Mouse (Mus musculus): ENCODE data around the gene Caprin1. TPM values are rescaled to one million over a fixed set of nuclear protein-coding genes. Genes with fewer than 3 reads are reported as not detected.

Caprin1 gene
- polyA plus RNA-seq, 1 experiment from 2014 or later, result 610 TPM

- ATAC-seq (ENCODE audit: low FRiP score) (no peak), DNase-seq (ENCODE audit: low spot score) (no peak)
- no peak overlapping the region for H3K4me3 ChIP-seq (ENCODE audit: low read depth, low read length)
- WGBS, result 93% methylated on average over 6 of the region's 6 CpGs
- H3K36me3 ChIP-seq (ENCODE audit: control insufficient read depth, insufficient read depth, low read length), result peaks cover 4% of the 10 kb centered on the region; the same call in 1 of the 2 replicates
- no peak overlapping the region for H3K27ac ChIP-seq (ENCODE audit: low read depth, low read length)
- no peaks in the 10 kb centered on the region for H3K27me3 ChIP-seq (ENCODE audit: control insufficient read depth, insufficient read depth, low read length)
- H3K9me3 ChIP-seq (ENCODE audit: control insufficient read depth, low read length), result no peaks in the 10 kb centered on the region
- no peak overlapping the region for H3K9ac ChIP-seq (ENCODE audit: low read depth, low read length)
- H3K4me2 ChIP-seq (replicated peaks; ENCODE audit: low read depth, low read length), result no peak overlapping the region
- H3K4me1 ChIP-seq (replicated peaks; ENCODE audit: control insufficient read depth, insufficient read depth, low read length), result no peaks in the 10 kb centered on the region
Observed at GRCm38 (mm10) chr2:103731423-103731822, 66.0 kb downstream of the Caprin1 start.

GRCm38 (mm10) chr2:103730999-103731398 lies 66.5 kb downstream of the Caprin1 start:
- Histone ChIP-seq H3K9ac (ENCODE audit: low read depth, low read length) (no peak overlapping the region), H3K4me1 (replicated peaks; ENCODE audit: control insufficient read depth, insufficient read depth, low read length) (no peaks in the 10 kb centered on the region), H3K27ac (ENCODE audit: low read depth, low read length) (no peak overlapping the region), H3K36me3 (ENCODE audit: control insufficient read depth, insufficient read depth, low read length) (peaks cover 4% of the 10 kb centered on the region; the same call in 1 of the 2 replicates), H3K4me3 (ENCODE audit: low read depth, low read length) (no peak overlapping the region), H3K27me3 (ENCODE audit: control insufficient read depth, insufficient read depth, low read length) (no peaks in the 10 kb centered on the region), H3K4me2 (replicated peaks; ENCODE audit: low read depth, low read length) (no peak overlapping the region), H3K9me3 (ENCODE audit: control insufficient read depth, low read length) (no peaks in the 10 kb centered on the region)
- no peak for ATAC-seq (ENCODE audit: low FRiP score)
- no peak for DNase-seq (ENCODE audit: low spot score)
- 86% methylated on average over 8 of the region's 8 CpGs for WGBS

GRCm38 (mm10) chr2:103728027-103728540 lies 69.4 kb downstream of the Caprin1 start:
- Histone ChIP-seq H3K9me3 (ENCODE audit: control insufficient read depth, low read length) (no peaks in the 10 kb centered on the region), H3K4me2 (replicated peaks; ENCODE audit: low read depth, low read length) (no peak overlapping the region), H3K4me1 (replicated peaks; ENCODE audit: control insufficient read depth, insufficient read depth, low read length) (no peaks in the 10 kb centered on the region), H3K27ac (ENCODE audit: low read depth, low read length) (no peak overlapping the region), H3K9ac (ENCODE audit: low read depth, low read length) (no peak overlapping the region), H3K36me3 (ENCODE audit: control insufficient read depth, insufficient read depth, low read length) (peaks cover 8% of the 10 kb centered on the region), H3K4me3 (ENCODE audit: low read depth, low read length) (no peak overlapping the region), H3K27me3 (ENCODE audit: control insufficient read depth, insufficient read depth, low read length) (no peaks in the 10 kb centered on the region)
- WGBS, result 90% methylated on average over 12 of the region's 12 CpGs
- DNase-seq (ENCODE audit: low spot score) (no peak), ATAC-seq (ENCODE audit: low FRiP score) (no peak)

GRCm38 (mm10) chr2:103724521-103724920 lies 72.9 kb downstream of the Caprin1 start:
- H3K27ac ChIP-seq (ENCODE audit: low read depth, low read length), result no peak overlapping the region
- no peaks in the 10 kb centered on the region for H3K9me3 ChIP-seq (ENCODE audit: control insufficient read depth, low read length)
- H3K36me3 ChIP-seq (ENCODE audit: control insufficient read depth, insufficient read depth, low read length), result peaks cover 13% of the 10 kb centered on the region
- no peak for DNase-seq (ENCODE audit: low spot score)
- no peak overlapping the region for H3K4me3 ChIP-seq (ENCODE audit: low read depth, low read length)
- H3K27me3 ChIP-seq (ENCODE audit: control insufficient read depth, insufficient read depth, low read length), result no peaks in the 10 kb centered on the region
- no peaks in the 10 kb centered on the region for H3K4me1 ChIP-seq (replicated peaks; ENCODE audit: control insufficient read depth, insufficient read depth, low read length)
- H3K9ac ChIP-seq (ENCODE audit: low read depth, low read length), result no peak overlapping the region
- no peak for ATAC-seq (ENCODE audit: low FRiP score)
- WGBS, result 82% methylated on average over 2 of the region's 2 CpGs
- H3K4me2 ChIP-seq (replicated peaks; ENCODE audit: low read depth, low read length), result no peak overlapping the region

GRCm38 (mm10) chr2:103719292-103719646 lies 78.2 kb downstream of the Caprin1 start:
- no peak overlapping the region for H3K4me3 ChIP-seq (ENCODE audit: low read depth, low read length)
- H3K9me3 ChIP-seq (ENCODE audit: control insufficient read depth, low read length), result no peaks in the 10 kb centered on the region
- DNase-seq (ENCODE audit: low spot score) (no peak), ATAC-seq (ENCODE audit: low FRiP score) (peak; percentile 30; the same call in 1 of the 2 replicates)
- H3K9ac ChIP-seq (ENCODE audit: low read depth, low read length), result no peak overlapping the region
- H3K36me3 ChIP-seq (ENCODE audit: control insufficient read depth, insufficient read depth, low read length), result peaks cover 10% of the 10 kb centered on the region
- H3K4me1 ChIP-seq (replicated peaks; ENCODE audit: control insufficient read depth, insufficient read depth, low read length), result no peaks in the 10 kb centered on the region
- H3K27ac ChIP-seq (ENCODE audit: low read depth, low read length), result no peak overlapping the region
- no peaks in the 10 kb centered on the region for H3K27me3 ChIP-seq (ENCODE audit: control insufficient read depth, insufficient read depth, low read length)
- WGBS, result 80% methylated on average over 7 of the region's 7 CpGs
- H3K4me2 ChIP-seq (replicated peaks; ENCODE audit: low read depth, low read length), result no peak overlapping the region

GRCm38 (mm10) chr2:103718594-103719291 lies 78.7 kb downstream of the Caprin1 start:
- peaks cover 8% of the 10 kb centered on the region for H3K36me3 ChIP-seq (ENCODE audit: control insufficient read depth, insufficient read depth, low read length)
- H3K4me2 ChIP-seq (replicated peaks; ENCODE audit: low read depth, low read length), result no peak overlapping the region; the same call in 1 of the 2 replicates
- ATAC-seq (ENCODE audit: low FRiP score) (peak; percentile 77), DNase-seq (ENCODE audit: low spot score) (peak; percentile 88)
- H3K27me3 ChIP-seq (ENCODE audit: control insufficient read depth, insufficient read depth, low read length), result no peaks in the 10 kb centered on the region
- no peaks in the 10 kb centered on the region for H3K9me3 ChIP-seq (ENCODE audit: control insufficient read depth, low read length)
- no peak overlapping the region for H3K27ac ChIP-seq (ENCODE audit: low read depth, low read length)
- 62% methylated on average over 8 of the region's 8 CpGs for WGBS
- H3K4me3 ChIP-seq (ENCODE audit: low read depth, low read length), result no peak overlapping the region
- H3K4me1 ChIP-seq (replicated peaks; ENCODE audit: control insufficient read depth, insufficient read depth, low read length), result no peaks in the 10 kb centered on the region
- no peak overlapping the region for H3K9ac ChIP-seq (ENCODE audit: low read depth, low read length)

- H3K4me1 ChIP-seq (replicated peaks; ENCODE audit: control insufficient read depth, insufficient read depth, low read length), result no peaks in the 10 kb centered on the region
- H3K4me2 ChIP-seq (replicated peaks; ENCODE audit: low read depth, low read length), result no peak overlapping the region
- H3K9me3 ChIP-seq (ENCODE audit: control insufficient read depth, low read length), result no peaks in the 10 kb centered on the region
- ATAC-seq (ENCODE audit: low FRiP score) (no peak), DNase-seq (ENCODE audit: low spot score) (no peak)
- H3K9ac ChIP-seq (ENCODE audit: low read depth, low read length), result no peak overlapping the region
- no peak overlapping the region for H3K4me3 ChIP-seq (ENCODE audit: low read depth, low read length)
- no peak overlapping the region for H3K27ac ChIP-seq (ENCODE audit: low read depth, low read length)
- H3K27me3 ChIP-seq (ENCODE audit: control insufficient read depth, insufficient read depth, low read length), result no peaks in the 10 kb centered on the region
- WGBS, result 71% methylated on average over 4 of the region's 4 CpGs
- no peaks in the 10 kb centered on the region; the same call in 1 of the 2 replicates for H3K36me3 ChIP-seq (ENCODE audit: control insufficient read depth, insufficient read depth, low read length)
Observed at GRCm38 (mm10) chr2:103714412-103714811, 83.0 kb downstream of the Caprin1 start.

GRCm38 (mm10) chr2:103713831-103714230 lies 83.6 kb downstream of the Caprin1 start:
- H3K4me2 ChIP-seq (replicated peaks; ENCODE audit: low read depth, low read length), result no peak overlapping the region
- H3K27ac ChIP-seq (ENCODE audit: low read depth, low read length), result no peak overlapping the region
- no peaks in the 10 kb centered on the region for H3K4me1 ChIP-seq (replicated peaks; ENCODE audit: control insufficient read depth, insufficient read depth, low read length)
- H3K27me3 ChIP-seq (ENCODE audit: control insufficient read depth, insufficient read depth, low read length), result no peaks in the 10 kb centered on the region
- no peak overlapping the region for H3K9ac ChIP-seq (ENCODE audit: low read depth, low read length)
- H3K36me3 ChIP-seq (ENCODE audit: control insufficient read depth, insufficient read depth, low read length), result no peaks in the 10 kb centered on the region; the same call in 1 of the 2 replicates
- no peak for ATAC-seq (ENCODE audit: low FRiP score)
- no peak overlapping the region for H3K4me3 ChIP-seq (ENCODE audit: low read depth, low read length)
- 87% methylated on average over 7 of the region's 7 CpGs for WGBS
- no peaks in the 10 kb centered on the region for H3K9me3 ChIP-seq (ENCODE audit: control insufficient read depth, low read length)
- DNase-seq (ENCODE audit: low spot score), result no peak

All from hindbrain, embryonic 11.5 days (tissue).